Mouse (Mus musculus) stomach, embryonic 14.5 days (tissue): Measurements from ENCODE around the gene Gm5244. TPM values are rescaled to one million over a fixed set of nuclear protein-coding genes. Genes with fewer than 3 reads are reported as not detected.

Source experiments
- ATAC-seq: fragments of 200-750 bp; cut with Nextera tagmentation; 2 replicates; pipeline ENCODE4 v1.8.0; 2017; ENCODE audit warnings: low read depth, moderate TSS enrichment; ENCODE audit not compliant: insufficient number of reproducible peaks, insufficient read depth, low FRiP score
- H3K27ac ChIP-seq: fragments of 300-500 bp; sonication (generic); 2 replicates; pipeline ENCODE4 v1.5.1; 2014; ENCODE audit warnings: mild to moderate bottlenecking, low read length, moderate library complexity, mixed read lengths
- H3K27me3 ChIP-seq: fragments of 300-500 bp; sonication (generic); 2 replicates; pipeline ENCODE4 v1.6.1; 2014; ENCODE audit warnings: low read length, control low read depth, mixed read lengths; ENCODE audit not compliant: control insufficient read depth, insufficient read depth
- H3K36me3 ChIP-seq: fragments of 300-500 bp; sonication (generic); 2 replicates; pipeline ENCODE4 v1.6.1; 2014; ENCODE audit warnings: mild to moderate bottlenecking, control low read depth, low read length, moderate library complexity, mixed read lengths; ENCODE audit not compliant: control insufficient read depth, insufficient read depth
- H3K4me1 ChIP-seq: fragments of 300-500 bp; sonication (generic); 2 replicates; pipeline ENCODE4 v1.6.1; 2014; ENCODE audit warnings: low read length, control low read depth, mixed read lengths; ENCODE audit not compliant: control insufficient read depth, insufficient read depth
- H3K4me2 ChIP-seq: fragments of 300-500 bp; sonication (generic); replicated peaks from 2 replicates; pipeline ENCODE4 v1.6.1; 2014; ENCODE audit warnings: low read depth, low read length, control low read depth
- H3K4me3 ChIP-seq: fragments of 300-500 bp; sonication (generic); 2 replicates; pipeline ENCODE4 v1.5.1; 2014; ENCODE audit warnings: low read depth, low read length, control low read depth
- H3K9ac ChIP-seq: fragments of 300-500 bp; sonication (generic); replicated peaks from 2 replicates; pipeline ENCODE4 v1.6.1; 2014; ENCODE audit warnings: low read depth, mild to moderate bottlenecking, control low read depth, low read length, moderate library complexity, mixed read lengths
- H3K9me3 ChIP-seq: fragments of 300-500 bp; sonication (generic); 2 replicates; pipeline ENCODE4 v1.6.1; 2016; ENCODE audit warnings: low read depth, low read length, control low read depth; ENCODE audit not compliant: control insufficient read depth
- WGBS: fragments of 180-500 bp; shearing (Covaris S2); extraction: QIAGEN DNeasy Blood & Tissue Kit; methylation state at CpG from one replicate; pipeline ENCODE4 v1.1.7; 2014; 5-methylcytosine and 5-hydroxymethylcytosine counted together
- polyA plus RNA-seq: library from polyadenylated mRNA; unstranded; fragments of >200 nt; fragmentation: Nextera tagmentation; extraction: Ambion mirVana; gene quantifications from 2 replicates; pipeline ENCODE4 v1.2.1, GENCODE M21; 2014

The Gm5244 gene
- polyA plus RNA-seq, 1 experiment from 2014 or later = not detected

GRCm38 (mm10) chr19:12838507-12838906 is 8.0 kb upstream of the Gm5244 start:
- 88% methylated on average over 1 of the region's 1 CpGs for WGBS

DNA sequence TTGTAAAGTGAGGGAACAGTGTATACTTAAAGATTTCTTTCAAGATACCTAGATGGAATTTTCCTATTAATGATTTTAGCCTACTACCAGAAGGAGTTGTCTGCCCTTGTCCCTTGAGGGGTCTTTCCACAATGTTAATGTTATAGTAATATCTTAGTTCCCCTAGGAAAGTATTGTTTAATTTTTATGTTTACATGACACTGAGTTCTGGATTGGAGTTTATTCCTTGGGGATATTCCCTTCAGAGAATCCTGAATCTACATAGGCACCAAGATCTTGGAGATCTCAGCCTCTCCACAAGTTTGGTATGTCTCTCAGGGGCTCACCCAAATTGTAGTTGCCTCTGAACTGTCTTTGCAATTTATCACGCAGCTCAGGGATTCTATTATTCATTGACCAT is 10.5 kb downstream of the Gm5244 start, which contains the start of gene Olfr1444:
TSS of gene Olfr1444 (plus strand) at position 301 of the 400 bp plus-strand sequence.
- ATAC-seq = no peak
- H3K9me3 ChIP-seq = no peaks in the 10 kb centered on the region
- no peak within 1 kb of the TSS for H3K9ac ChIP-seq
- H3K27me3 ChIP-seq = no peaks in the 10 kb centered on the region
- H3K4me1 ChIP-seq = no peaks in the 10 kb centered on the region
- WGBS = 62% methylated on average over 1 of the region's 1 CpGs
- no peak within 1 kb of the TSS for H3K4me3 ChIP-seq
- no peaks in the 10 kb centered on the region for H3K36me3 ChIP-seq
- H3K27ac ChIP-seq = no peak within 1 kb of the TSS
- H3K4me2 ChIP-seq = no peak within 1 kb of the TSS

More at GRCm38 (mm10) chr19:12838507-12838906, 8.0 kb upstream of the Gm5244 start:
- H3K27me3 ChIP-seq = no peaks in the 10 kb centered on the region
- H3K4me1 ChIP-seq = no peaks in the 10 kb centered on the region
- no peaks in the 10 kb centered on the region for H3K36me3 ChIP-seq
- no peak overlapping the region for H3K4me3 ChIP-seq
- no peak for ATAC-seq
- no peak overlapping the region for H3K4me2 ChIP-seq
- no peak overlapping the region for H3K9ac ChIP-seq
- no peak overlapping the region for H3K27ac ChIP-seq
- no peaks in the 10 kb centered on the region for H3K9me3 ChIP-seq

DNA sequence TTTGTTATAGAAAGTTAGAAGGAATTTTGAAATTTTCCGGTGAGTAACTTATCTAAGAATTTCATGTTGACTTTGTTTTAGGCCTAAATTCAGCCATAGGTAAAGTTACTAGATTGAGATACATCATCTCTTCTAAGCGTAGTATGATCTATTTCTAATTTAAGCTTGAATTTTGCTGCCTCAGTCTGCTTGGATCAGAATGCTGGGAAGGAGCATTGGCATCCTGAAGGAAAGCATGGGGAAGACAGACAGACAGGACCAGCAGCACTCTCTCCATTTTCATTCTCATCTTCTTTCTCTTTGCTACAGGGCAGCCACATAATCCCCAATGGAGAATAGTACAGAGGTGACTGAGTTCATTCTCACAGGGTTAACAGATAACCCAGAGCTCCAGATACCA is 37.1 kb downstream of the Gm5244 start, which contains the start of gene Olfr1445:
TSS of gene Olfr1445 (plus strand) at position 301 of the 400 bp plus-strand sequence.
- no peaks in the 10 kb centered on the region for H3K9me3 ChIP-seq
- 78% methylated on average over 2 of the region's 2 CpGs for WGBS
- H3K4me2 ChIP-seq = no peak within 1 kb of the TSS
- no peak within 1 kb of the TSS for H3K9ac ChIP-seq
- no peak within 1 kb of the TSS for H3K27ac ChIP-seq
- ATAC-seq = no peak
- no peaks in the 10 kb centered on the region for H3K36me3 ChIP-seq
- no peaks in the 10 kb centered on the region for H3K4me1 ChIP-seq
- H3K27me3 ChIP-seq = no peaks in the 10 kb centered on the region
- no peak within 1 kb of the TSS for H3K4me3 ChIP-seq

DNA sequence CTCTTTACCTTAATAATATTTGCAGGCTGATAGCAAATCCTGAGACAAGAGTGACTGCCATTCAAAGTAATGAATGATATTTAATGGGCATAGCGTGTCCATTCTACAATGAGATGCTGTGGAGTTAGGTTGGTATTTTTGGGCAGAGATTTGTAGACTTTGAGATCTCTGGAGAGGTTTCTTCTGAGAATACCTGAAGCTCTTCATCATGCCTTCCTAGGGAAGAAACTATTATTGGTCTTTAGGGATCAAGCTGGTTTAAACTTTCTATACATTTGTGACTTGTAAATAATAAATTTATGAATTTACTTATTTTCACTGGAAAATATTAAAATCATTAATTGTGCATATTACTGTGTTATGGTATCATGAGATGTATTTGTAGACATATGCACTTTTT is 46.9 kb downstream of the Gm5244 start, which contains the start of gene Olfr1446:
TSS of gene Olfr1446 (minus strand) at position 101 of the 400 bp plus-strand sequence.
- Histone ChIP-seq H3K9me3 (no peaks in the 10 kb centered on the region), H3K27ac (no peak within 1 kb of the TSS), H3K9ac (no peak within 1 kb of the TSS), H3K4me1 (no peaks in the 10 kb centered on the region), H3K27me3 (no peaks in the 10 kb centered on the region), H3K4me2 (no peak within 1 kb of the TSS), H3K36me3 (no peaks in the 10 kb centered on the region), H3K4me3 (no peak within 1 kb of the TSS)
- WGBS = 83% methylated on average over 1 of the region's 1 CpGs
- ATAC-seq = no peak

Other genes starting within 250 kb of the Gm5244 start
- 0.22 TPM in 1 of 2 replicates, not detected in the other for gene Gm4952, start 246.7 kb upstream of the Gm5244 start, polyA plus RNA-seq
- gene Glyat, start 213.4 kb upstream of the Gm5244 start, polyA plus RNA-seq = not detected in 2 replicates
- not detected in 2 replicates for gene Olfr1442, start 176.2 kb upstream of the Gm5244 start, polyA plus RNA-seq
- gene Olfr1443, start 168.6 kb upstream of the Gm5244 start, polyA plus RNA-seq = not detected in 2 replicates
- not detected in 2 replicates for gene Keg1, start 150.9 kb upstream of the Gm5244 start, polyA plus RNA-seq
- gene Cntf, start 81.0 kb upstream of the Gm5244 start, polyA plus RNA-seq = 1.1 TPM in 2 replicates
- 10.4 and 12.0 TPM in 2 replicates for gene Zfp91, start 50.6 kb upstream of the Gm5244 start, polyA plus RNA-seq
- 1.7 and 2.3 TPM in 2 replicates for gene Lpxn, start 50.5 kb upstream of the Gm5244 start, polyA plus RNA-seq
- gene Olfr1444, start 10.6 kb downstream of the Gm5244 start, polyA plus RNA-seq = not detected in 2 replicates
- not detected in 2 replicates for gene Olfr1445, start 37.2 kb downstream of the Gm5244 start, polyA plus RNA-seq
- not detected in 2 replicates for gene Olfr1446, start 46.8 kb downstream of the Gm5244 start, polyA plus RNA-seq
- not detected in 2 replicates for gene Olfr1447, start 57.1 kb downstream of the Gm5244 start, polyA plus RNA-seq
- gene Olfr1448, start 77.7 kb downstream of the Gm5244 start, polyA plus RNA-seq = not detected in 2 replicates
- not detected in 2 replicates for gene Olfr1449, start 84.2 kb downstream of the Gm5244 start, polyA plus RNA-seq
- not detected in 2 replicates for gene Olfr1450, start 103.6 kb downstream of the Gm5244 start, polyA plus RNA-seq
- not detected in 2 replicates for gene Olfr1451, start 148.3 kb downstream of the Gm5244 start, polyA plus RNA-seq
- not detected in 2 replicates for gene Olfr1453, start 181.6 kb downstream of the Gm5244 start, polyA plus RNA-seq
- not detected in 2 replicates for gene Olfr1454, start 213.9 kb downstream of the Gm5244 start, polyA plus RNA-seq